Mouse (Mus musculus): ENCODE results near the gene Slc22a14.

- TF ChIP-seq CTCF (IDR thresholded peaks at IDR 0.05; ENCODE audit: borderline replicate concordance, extremely low read depth, insufficient read depth, insufficient read length) (no peak), POLR2A (IDR thresholded peaks at IDR 0.05; ENCODE audit: borderline replicate concordance, extremely low read depth, insufficient read depth, insufficient read length, poor library complexity, severe bottlenecking) (no peak)
Measured at GRCm38 (mm10) chr9:119313096-119313495, 52.3 kb downstream of the Slc22a14 start.

All from brain, embryonic 14.5 days (tissue).